Mouse (Mus musculus): ENCODE results near the gene C5ar1.
"Not testable (repeated sequence)": the region's sequence is repeated elsewhere in the genome, so short reads cannot be mapped to it uniquely, and the experiment has no call there.

Gene C5ar1

DNA sequence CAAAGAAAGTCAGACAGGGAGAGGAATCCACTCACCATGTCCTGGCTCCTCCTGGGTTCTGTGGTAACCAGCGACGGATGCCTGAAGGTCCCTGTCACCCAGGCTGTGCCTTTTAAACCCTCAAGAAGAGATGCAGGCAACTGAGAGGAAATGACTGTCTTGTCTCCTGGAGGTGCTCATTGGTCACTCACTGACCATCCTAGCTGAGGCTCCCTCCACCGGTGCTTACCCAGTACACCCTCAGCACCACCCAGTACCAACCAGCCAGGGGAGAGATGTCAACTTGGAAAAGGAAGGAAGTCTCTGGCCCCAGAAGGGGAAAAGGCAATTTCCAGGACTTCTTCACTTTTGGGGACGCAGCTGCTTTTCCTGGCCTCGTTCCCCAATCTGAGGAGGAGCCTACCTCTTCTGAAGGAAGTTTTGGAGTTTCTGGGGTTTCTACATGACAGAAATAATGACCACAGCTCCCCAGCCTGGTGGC is at the start of gene C5ar1:
Gene C5ar1, minus strand, starts transcription at position 431 of the 481 bp plus-strand sequence.
- no peak for ATAC-seq (ENCODE audit: low TSS enrichment)

DNA sequence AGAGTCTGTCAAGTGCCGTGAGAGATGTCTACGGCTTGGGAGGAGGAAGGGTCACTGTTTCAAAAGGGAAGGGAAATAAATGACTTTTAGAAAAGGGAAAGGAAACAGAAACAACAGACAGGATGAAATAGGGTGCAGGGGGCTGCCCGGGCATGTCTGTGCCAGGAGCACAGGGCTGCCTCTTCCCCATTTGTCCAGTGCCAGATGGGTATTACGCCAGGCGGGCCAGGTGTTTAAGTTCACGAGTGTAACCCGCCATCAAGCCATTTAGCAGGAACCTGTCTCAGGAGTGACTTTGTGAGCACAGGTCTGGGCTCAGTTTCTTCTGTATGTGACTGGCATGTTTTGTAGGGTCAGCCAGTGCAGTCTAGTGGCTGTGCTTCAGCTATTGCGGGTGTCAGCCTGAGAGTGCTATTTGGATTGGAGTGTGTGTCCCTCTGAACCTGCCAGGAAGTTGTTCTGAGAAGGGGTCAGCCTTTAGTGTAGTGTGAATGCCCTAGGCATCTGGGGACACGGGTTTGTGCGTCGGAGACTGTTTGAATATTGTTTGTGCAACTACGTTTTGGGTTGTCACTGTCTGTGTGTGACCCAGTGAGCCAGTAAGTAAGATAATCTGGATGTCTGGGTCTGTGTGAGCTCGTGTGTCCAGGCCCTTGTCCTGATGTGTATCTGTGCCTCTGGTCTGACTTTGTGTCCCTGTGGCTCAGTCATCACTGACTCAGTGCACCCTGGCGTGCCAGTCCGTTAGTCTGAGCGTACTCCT is 49.4 kb upstream of the C5ar1 start:
- ATAC-seq (ENCODE audit: low TSS enrichment): no peak; the same call in 1 of the 2 replicates

DNA sequence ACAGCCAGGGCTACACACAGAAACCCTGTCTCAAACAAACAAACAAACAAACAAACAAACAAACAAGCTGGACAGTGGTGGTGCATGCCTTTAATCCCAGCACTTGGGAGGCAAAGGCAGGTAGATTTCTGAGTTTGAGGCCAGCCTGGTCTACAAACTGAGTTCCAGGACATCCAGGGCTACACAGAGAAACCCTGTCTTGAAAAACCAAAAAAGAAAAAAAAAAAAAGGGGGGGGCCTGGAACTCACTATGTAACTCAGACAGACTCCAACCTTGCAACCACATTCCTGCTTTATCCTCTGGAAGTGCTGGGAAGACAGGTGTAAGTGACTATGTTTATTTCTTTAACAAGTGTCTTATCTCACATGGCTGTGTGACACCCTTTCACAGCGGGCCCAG is 48.8 kb upstream of the C5ar1 start, which contains the start of gene Bbc3:
Gene Bbc3, plus strand, starts transcription at position 301 of the 400 bp plus-strand sequence.
- ATAC-seq (ENCODE audit: low TSS enrichment): not testable (repeated sequence)

DNA sequence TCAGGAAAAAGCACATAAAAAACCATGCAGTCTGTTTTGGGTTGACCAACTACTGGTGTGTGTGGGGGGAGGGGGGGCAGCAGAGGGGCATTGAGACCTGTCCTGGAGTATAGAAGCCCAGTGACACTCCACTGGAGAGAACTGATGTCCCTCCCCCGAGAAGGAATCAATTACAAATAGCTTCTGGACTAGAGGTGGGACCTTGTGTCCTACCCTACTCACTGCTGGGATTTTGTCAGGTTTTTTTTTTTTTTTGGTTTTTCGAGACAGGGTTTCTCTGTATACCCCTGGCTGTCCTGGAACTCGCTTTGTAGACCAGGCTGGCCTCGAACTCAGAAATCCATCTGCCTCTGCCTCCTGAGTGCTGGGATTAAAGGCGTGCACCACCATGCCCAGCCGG is 47.8 kb upstream of the C5ar1 start:
- not testable (repeated sequence) for ATAC-seq (ENCODE audit: low TSS enrichment)

DNA sequence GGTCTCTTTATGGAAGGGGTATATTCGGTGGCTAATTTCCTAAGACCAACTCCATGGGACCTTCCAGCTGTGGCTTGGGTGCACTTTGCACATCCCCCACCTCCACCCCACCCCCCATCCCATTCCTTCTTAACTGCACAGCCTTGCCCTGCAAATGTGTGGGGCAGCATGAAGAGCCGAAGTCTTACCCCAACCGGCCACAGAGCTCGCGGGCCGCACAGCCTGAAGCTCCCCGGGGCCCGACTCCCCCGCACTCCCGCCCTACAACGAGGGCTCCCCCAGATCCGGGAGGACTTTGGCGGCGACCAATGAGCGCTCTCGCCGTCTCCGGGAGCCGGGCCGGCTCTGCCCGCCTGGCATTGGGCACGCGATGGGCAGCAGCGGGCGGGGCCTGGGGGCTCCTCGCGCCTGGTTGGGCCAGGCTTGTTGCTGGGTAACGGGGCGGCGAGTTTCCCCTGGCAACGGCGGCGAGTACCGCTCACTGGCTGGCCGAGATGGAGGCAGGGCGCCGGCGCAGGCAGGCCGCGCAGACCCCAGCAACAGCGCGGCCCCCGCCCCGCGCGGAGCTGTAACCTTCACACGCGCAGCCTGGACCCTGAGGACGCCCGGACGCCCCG is 40.2 kb upstream of the C5ar1 start:
- peak; percentile 85 for ATAC-seq (ENCODE audit: low TSS enrichment)

DNA sequence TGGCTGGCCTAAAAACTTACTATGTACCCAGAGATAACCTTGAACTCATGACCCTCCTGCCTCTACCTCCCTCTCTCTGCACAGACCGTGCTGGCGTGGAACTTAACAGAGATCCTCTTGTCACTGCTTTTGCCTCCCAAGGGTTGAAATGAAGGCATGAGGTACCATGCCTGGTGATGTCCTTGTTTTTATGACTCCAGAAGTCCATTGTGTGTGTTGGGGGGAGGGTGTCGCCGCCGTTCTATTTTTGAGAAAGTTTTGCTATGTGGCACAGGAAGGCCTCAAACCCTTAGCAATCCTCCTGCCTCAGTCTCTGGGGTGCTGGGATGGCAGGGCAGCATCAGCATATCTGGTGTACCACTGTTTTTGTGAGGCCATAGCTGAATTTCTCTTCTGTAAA is 39.6 kb upstream of the C5ar1 start:
- ATAC-seq (ENCODE audit: low TSS enrichment): no peak

DNA sequence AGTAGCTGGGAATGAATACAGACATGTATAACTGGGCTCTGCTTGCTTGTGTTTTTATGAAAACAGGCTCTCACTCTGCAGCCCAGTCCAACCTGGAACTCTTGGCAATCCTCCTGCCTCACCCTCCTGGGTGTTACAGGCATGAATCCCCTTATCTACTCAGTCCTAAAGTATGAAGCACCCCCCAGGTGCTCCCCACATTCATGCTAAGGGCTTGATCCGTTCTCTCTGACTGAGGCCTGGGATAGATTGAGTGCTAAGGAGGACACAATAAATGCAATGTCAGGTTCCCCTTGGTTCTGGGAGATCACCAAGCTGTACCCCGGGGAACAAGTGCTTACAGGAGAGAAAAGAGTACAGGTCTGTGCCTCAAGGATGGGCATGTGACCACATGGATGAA is 38.3 kb upstream of the C5ar1 start:
- no peak for ATAC-seq (ENCODE audit: low TSS enrichment)

DNA sequence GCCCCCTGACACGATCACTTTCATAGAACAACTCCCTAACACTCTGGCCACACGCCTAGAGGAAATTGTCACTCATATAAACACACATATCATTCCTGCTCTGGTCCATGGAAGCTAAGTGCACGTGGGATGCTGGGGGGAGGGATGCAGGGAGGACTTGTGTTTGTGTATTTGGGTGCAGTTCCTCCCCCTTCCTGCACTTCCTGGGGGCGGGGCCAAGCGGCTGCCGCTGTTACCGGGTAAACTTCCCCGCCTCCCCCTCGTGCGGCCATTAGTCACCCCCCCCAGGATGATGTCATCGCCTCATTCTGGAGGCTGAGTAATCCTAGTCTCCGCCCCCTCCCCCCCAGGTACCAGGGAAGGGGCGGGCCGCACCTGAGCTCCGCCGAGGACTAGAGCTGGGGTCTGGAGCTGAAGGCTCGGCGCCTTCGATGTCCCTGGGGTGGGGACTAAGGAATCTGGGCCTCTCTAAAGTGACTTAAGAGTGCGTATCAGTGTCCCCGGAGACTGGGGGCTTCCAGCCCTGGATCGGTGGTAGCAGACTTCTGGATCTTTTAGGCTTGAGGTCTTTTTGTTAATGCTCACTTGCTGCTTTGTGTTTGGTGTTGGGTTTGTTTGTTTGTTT is 37.5 kb upstream of the C5ar1 start:
- peak; percentile 8 for ATAC-seq (ENCODE audit: low TSS enrichment)

DNA sequence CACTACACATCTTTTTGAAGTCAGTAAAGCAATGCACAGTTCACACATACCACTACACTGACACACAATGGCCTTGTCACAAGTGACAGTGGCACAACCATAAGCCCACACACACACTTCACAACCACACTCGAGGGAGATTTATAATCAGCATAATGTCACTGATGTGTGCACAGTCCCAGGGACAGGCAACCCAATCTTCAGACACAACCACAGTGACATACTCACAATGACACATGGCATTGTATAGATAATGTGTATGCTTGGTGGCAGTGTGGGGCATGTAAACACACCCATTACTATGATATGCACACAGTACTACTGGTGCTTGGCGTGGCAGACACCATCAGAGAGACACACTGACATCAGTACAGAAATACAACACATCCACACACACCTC is 36.8 kb upstream of the C5ar1 start:
- ATAC-seq (ENCODE audit: low TSS enrichment): no peak

DNA sequence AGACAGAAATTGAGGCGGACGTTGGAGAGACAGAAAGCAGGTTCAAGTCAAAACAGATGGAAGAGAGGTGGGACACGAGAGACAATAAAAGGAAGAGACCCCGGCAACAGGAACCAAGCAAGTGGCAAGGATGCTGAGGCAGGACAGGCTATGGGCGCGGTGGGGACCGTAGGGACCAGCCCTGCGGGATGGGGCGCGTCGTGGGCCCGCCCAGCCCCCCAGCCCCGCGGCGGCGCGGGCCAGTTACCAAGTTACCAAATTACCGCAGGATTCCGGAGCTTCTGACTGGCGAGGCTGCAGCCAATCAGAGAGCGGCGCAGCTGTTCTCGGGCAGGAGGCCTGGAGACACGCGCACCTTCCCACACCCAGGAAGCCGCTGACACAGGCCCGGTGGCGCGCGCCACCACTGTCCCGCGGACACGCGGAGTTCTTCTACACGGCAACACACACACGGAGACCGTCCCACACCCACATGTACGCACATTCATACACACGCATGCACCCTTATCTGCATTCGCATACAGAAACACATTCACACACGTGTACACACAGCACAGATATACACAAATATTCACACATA is 36.1 kb upstream of the C5ar1 start:
- peak; percentile 75 for ATAC-seq (ENCODE audit: low TSS enrichment)

DNA sequence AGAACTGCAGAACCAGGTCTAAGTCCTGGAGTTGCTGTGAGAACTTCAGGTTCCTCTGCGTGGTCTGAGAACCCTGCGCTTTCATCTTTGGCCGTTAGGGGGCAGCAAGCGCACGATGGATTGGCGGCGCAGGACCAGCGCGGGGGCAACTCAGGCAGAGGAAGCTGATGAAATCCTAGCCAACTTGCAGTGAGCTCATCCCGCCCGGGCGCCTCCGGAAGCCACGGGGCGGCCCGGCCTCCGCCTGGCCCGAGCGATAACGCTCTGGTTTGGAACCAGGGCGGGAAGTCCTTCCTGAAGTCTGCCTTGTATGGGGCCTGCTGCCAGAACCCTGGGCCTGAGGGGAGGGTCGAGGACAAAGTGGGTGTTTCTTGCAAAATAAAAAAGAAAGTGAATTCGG is 35.5 kb upstream of the C5ar1 start:
- peak; percentile 58 for ATAC-seq (ENCODE audit: low TSS enrichment)

DNA sequence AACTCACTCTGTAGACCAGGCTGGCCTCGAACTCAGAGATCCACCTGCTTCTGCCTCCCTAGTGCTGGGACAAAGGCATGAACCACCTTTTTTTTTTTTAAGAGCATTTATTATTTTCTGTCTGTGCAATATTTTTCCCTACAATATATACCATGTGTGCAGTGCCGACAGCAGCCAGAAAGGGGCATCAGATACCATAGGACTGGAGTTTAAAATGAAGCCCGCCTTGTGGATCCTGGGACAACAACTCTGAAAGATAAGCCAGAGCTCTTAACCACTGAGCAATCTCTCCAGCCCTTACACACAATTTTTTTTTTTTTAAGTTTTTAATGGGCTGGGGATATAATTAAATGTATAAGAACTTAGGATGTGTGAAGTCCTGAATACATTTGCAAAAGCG is 35.0 kb upstream of the C5ar1 start:
- no peak for ATAC-seq (ENCODE audit: low TSS enrichment)

DNA sequence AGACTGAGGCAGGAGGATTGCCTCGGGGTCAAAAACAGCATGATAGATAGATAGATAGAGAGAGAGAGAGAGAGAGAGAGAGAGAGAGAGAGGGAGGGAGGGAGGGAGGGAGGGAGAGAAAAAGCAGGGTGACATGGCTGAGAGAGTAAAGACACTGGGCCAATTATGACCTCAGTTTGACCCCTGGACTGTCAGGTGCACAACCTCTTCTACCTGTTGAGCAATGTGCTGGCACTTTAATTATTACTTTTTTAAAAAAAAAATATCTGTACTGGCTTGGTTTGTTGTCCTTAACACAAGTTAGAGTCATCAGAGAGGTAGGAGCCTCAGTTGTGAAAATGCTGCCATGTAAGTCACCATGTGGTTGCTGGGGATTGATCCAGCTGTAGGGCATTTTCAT is 28.5 kb upstream of the C5ar1 start:
- ATAC-seq (ENCODE audit: low TSS enrichment): no peak

DNA sequence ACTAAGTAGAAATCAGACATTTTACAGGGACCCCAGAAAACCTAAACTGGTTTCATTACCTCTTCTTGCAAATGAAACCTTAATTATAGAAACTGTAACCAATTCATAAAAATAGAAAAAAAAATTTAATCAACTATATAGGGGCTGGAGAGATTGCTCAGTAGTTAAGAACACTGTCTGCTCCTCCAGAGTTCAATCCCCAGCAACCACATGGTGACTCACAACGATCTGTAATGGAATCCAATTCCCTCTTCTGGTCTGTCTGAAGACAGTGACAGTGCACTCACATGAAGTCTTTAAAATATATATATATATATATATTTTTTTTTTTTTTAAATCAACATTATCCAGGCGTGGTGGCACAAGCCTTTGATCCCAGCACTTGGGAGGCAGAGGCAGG is 27.7 kb upstream of the C5ar1 start:
- ATAC-seq (ENCODE audit: low TSS enrichment): no peak

DNA sequence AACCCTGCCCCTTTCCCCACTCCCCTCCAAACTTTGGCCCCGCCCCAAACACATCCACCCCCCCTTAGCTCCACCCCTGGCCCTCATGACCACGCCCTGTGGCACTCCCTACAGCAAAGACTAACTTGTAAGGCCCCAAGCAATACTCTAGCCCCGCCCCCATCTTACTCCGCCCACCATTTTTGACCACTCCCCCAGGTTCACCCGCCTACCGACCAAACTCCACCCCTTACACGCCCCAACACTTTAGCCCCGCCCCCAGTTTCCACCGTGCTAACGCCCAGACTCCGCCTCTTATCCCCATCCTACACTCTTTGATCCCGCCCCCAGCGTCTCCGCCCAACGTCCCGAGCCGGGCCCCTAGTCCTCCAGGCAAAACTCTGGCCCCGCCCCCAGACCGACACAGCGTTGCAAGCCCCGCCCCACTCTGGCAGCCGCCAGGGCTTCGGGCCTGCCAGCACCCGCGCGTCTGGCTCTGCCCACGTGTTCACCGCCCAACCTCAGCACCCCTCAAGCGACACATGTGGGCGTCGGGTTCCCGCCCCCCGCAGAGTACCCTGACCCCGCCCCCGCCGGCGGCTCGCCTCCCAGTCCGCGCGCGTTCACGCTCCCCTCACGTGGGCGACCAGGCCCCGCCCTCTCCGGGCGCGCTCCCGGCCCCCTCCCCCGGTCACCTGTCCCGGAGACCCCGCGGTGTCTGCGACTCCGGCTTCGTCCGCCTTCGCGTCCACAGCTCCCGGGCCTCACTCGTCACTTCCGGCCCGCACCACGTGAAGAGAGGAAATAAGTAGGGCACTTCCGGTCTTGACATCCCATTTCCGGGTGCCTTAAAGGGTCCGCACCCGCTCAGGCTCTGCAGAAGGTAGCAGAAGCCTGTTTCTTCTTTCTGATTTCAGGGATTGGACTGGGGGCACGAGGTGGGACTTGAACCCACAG is 27.0 kb upstream of the C5ar1 start, which contains the start of gene Ccdc9:
Gene Ccdc9, minus strand, starts transcription at position 770 of the 936 bp plus-strand sequence.
- peak; percentile 92 for ATAC-seq (ENCODE audit: low TSS enrichment)

DNA sequence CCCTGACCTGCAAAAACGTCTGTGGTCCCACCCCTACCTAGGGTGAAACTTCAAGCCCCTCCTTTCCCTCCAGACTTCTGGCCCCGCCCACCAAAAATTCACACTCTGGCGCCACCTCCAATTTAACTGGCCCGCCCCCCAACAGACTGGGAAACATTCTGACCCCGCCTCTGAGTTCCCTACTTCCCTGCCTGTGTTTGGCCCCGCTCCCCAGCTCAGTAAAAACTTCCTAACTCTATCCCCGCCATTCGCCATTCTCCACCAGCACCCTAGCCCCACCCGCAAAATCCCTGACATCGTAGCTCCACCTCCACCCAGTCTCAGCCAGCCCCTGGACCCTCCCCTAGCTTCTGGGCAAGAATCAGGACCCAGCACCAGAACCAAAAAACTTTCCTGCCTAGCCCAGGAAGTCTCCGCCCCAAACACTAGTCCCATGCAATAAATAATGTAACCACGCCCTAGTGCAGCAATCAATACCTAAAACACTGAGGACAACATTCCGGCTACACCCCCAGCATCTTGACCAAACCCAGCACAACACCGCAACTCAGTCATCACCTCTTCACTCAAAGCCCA is 26.2 kb upstream of the C5ar1 start:
- ATAC-seq (ENCODE audit: low TSS enrichment): peak; percentile 32

DNA sequence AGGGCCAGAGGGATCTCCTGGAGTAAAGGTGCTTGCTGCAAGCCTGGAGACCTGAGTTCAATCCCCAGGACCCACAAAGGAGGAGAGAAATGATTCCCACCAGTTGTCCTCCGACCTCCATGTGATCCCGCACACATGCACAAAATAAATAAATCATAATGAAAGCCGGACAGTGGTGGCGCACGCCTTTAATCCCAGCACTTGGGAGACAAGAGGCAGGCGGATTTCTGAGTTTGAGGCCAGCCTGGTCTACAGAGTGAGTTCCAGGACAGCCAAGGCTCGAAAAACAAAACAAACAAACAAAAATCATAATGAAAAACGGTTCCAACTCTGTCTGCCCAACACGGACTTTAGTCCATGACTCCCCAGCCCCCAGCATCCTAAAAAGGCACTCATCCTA is 25.6 kb upstream of the C5ar1 start:
- no peak for ATAC-seq (ENCODE audit: low TSS enrichment)

DNA sequence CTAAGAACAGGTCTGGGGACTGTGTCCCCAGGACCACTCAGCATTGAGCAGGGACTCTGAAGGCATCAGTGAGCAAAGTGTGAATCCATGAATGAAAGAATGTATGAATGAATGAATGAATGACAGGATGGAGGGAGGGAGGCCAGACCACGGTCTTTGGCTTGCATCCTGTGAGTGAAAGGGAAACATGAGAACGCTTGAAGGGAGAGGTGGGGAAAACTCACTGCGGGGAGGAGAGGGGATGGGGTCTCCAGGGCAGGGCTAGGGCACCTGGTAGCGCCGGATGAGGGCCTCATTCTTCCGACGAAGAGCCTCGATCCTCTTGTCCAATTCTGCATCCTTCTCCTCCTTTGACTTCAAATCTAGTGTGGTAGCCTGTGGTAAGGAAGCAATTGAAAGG is 24.7 kb upstream of the C5ar1 start:
- ATAC-seq (ENCODE audit: low TSS enrichment): no peak

DNA sequence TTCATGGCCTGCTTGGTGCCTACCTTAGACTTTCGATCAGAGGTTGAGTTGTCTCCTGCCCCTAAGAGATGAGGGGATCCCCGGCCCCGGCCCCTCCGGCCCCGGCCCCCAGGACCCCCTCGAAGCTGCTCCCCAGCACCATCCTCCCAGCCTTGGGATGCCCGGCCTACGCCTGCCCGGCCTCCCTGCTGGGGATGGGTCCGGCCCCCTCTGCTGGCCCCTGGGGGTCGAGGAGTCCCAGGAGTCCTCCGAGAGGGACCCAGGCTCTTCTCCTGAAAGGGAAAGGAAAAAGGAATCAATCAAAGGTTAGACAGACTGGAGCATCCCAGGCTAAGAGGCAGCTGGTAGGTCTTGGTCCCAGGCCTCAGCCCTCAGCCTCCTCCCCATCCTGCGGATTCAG is 23.0 kb upstream of the C5ar1 start:
- ATAC-seq (ENCODE audit: low TSS enrichment): no peak

DNA sequence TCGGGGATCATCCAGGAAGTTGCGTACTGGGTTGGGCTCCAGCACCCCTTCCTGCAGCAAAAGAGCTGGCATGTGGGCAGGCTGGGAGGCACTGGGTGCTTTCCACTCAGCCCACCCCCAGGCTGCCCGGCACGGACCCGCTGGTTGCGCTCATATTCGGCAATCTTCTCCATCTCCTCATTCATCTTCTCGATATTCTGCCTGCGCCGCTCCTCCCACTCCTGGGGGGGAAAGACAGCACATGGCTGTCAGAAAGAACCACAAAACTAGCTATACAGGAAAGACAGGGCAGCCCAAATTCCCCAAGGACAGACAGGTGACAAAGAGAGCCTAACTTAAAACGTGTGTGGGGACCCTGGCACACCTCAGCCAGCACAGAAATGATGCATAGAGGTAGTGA is 21.4 kb upstream of the C5ar1 start:
- no peak for ATAC-seq (ENCODE audit: low TSS enrichment)

Data from frontal cortex, adult (tissue).